Mouse (Mus musculus) erythroblast, embryonic 14.5 days (primary cell): Measurements from ENCODE around the gene 4932438H23Rik. TPM values are rescaled to one million over a fixed set of nuclear protein-coding genes. Genes with fewer than 3 reads are reported as not detected.

ENCODE experiments used
- H3K27me3 ChIP-seq: 2 replicates; pipeline ENCODE4 v1.6.1; 2012; ENCODE audit warnings: inconsistent platforms; ENCODE audit not compliant: control insufficient read depth
- H3K36me3 ChIP-seq: 2 replicates; pipeline ENCODE4 v1.6.1; 2012; ENCODE audit warnings: mild to moderate bottlenecking, inconsistent platforms; ENCODE audit not compliant: control insufficient read depth
- H3K4me1 ChIP-seq: 2 replicates; pipeline ENCODE4 v1.6.1; 2012; ENCODE audit warnings: inconsistent platforms; ENCODE audit not compliant: control insufficient read depth
- H3K4me3 ChIP-seq: replicated peaks from 2 replicates; pipeline ENCODE3; 2012; ENCODE audit warnings: moderate library complexity, mild to moderate bottlenecking, inconsistent platforms
- H3K9me3 ChIP-seq: 2 replicates; pipeline ENCODE4 v1.6.1; 2012; ENCODE audit warnings: low read length, inconsistent platforms, mixed read lengths; ENCODE audit not compliant: control insufficient read depth
- GATA1 ChIP-seq: IDR thresholded peaks from 2 replicates; pipeline ENCODE4 v1.6.1; 2012; ENCODE audit warnings: low read length, inconsistent platforms, mixed read lengths
- TAL1 ChIP-seq: IDR thresholded peaks from 3 replicates; pipeline ENCODE4 v1.6.1; 2012; ENCODE audit warnings: low read length, inconsistent platforms, mixed read lengths
- polyA plus RNA-seq: library from polyadenylated mRNA; stranded (reverse); fragments of >175 nt; gene quantifications from 2 replicates; pipeline ENCODE4 v1.2.3, GENCODE M21; 2012

4932438H23Rik gene
- polyA plus RNA-seq, 1 experiment, result not detected

GRCm38 (mm10) chr16:91064583-91065365, 30.1 kb downstream of the 4932438H23Rik start:
- no peaks in the 10 kb centered on the region for H3K9me3 ChIP-seq
- no peak for TF ChIP-seq GATA1
- TF ChIP-seq TAL1, result no peak
- no peaks in the 10 kb centered on the region for H3K36me3 ChIP-seq
- peaks cover 27% of the 10 kb centered on the region for H3K27me3 ChIP-seq
- H3K4me3 ChIP-seq, result no peak overlapping the region
- H3K4me1 ChIP-seq, result peaks cover 12% of the 10 kb centered on the region

GRCm38 (mm10) chr16:91063786-91064185, 31.1 kb downstream of the 4932438H23Rik start:
- H3K4me3 ChIP-seq, result no peak overlapping the region
- H3K4me1 ChIP-seq, result peaks cover 18% of the 10 kb centered on the region
- H3K9me3 ChIP-seq, result no peaks in the 10 kb centered on the region
- TF ChIP-seq TAL1, result no peak
- no peak for TF ChIP-seq GATA1
- no peaks in the 10 kb centered on the region for H3K36me3 ChIP-seq
- peaks cover 23% of the 10 kb centered on the region for H3K27me3 ChIP-seq

GRCm38 (mm10) chr16:91061531-91062318, 33.2 kb downstream of the 4932438H23Rik start:
- H3K4me3 ChIP-seq, result no peak overlapping the region
- H3K4me1 ChIP-seq, result peaks cover 34% of the 10 kb centered on the region
- peaks cover 14% of the 10 kb centered on the region for H3K27me3 ChIP-seq
- H3K36me3 ChIP-seq, result no peaks in the 10 kb centered on the region
- H3K9me3 ChIP-seq, result no peaks in the 10 kb centered on the region
- TF ChIP-seq GATA1, result no peak
- no peak for TF ChIP-seq TAL1

GRCm38 (mm10) chr16:91057741-91058140, 37.2 kb downstream of the 4932438H23Rik start:
- Histone ChIP-seq H3K4me1 (peaks cover 63% of the 10 kb centered on the region), H3K36me3 (no peaks in the 10 kb centered on the region), H3K27me3 (peaks cover 7% of the 10 kb centered on the region), H3K4me3 (no peak overlapping the region), H3K9me3 (no peaks in the 10 kb centered on the region)
- no peak for TF ChIP-seq GATA1
- no peak for TF ChIP-seq TAL1

- no peaks in the 10 kb centered on the region for H3K36me3 ChIP-seq
- H3K27me3 ChIP-seq, result peaks cover 7% of the 10 kb centered on the region
- TF ChIP-seq TAL1 (no peak), GATA1 (no peak; the same call in 1 of the 2 replicates)
- peak overlapping the region; percentile 54 for H3K4me3 ChIP-seq
- peaks cover 63% of the 10 kb centered on the region for H3K4me1 ChIP-seq
- no peaks in the 10 kb centered on the region for H3K9me3 ChIP-seq
These were observed 37.7 kb downstream of the 4932438H23Rik start for GRCm38 (mm10) chr16:91057261-91057660.

- Histone ChIP-seq H3K27me3 (peaks cover 11% of the 10 kb centered on the region), H3K9me3 (no peaks in the 10 kb centered on the region), H3K4me1 (peaks cover 58% of the 10 kb centered on the region), H3K36me3 (no peaks in the 10 kb centered on the region), H3K4me3 (peak overlapping the region; percentile 54)
- TF ChIP-seq GATA1 (no peak; the same call in 1 of the 2 replicates), TAL1 (peak; percentile 56; the same call in 2 of the 3 replicates)
These were observed 38.7 kb downstream of the 4932438H23Rik start for GRCm38 (mm10) chr16:91056043-91056821.

GRCm38 (mm10) chr16:91055150-91055549, 39.8 kb downstream of the 4932438H23Rik start:
- Histone ChIP-seq H3K27me3 (peaks cover 11% of the 10 kb centered on the region), H3K9me3 (no peaks in the 10 kb centered on the region), H3K36me3 (no peaks in the 10 kb centered on the region), H3K4me1 (peaks cover 57% of the 10 kb centered on the region), H3K4me3 (no peak overlapping the region)
- TF ChIP-seq TAL1, result no peak
- no peak for TF ChIP-seq GATA1

GRCm38 (mm10) chr16:91053599-91053998, 41.3 kb downstream of the 4932438H23Rik start:
- Histone ChIP-seq H3K27me3 (peaks cover 12% of the 10 kb centered on the region), H3K4me1 (peaks cover 52% of the 10 kb centered on the region), H3K4me3 (no peak overlapping the region), H3K36me3 (no peaks in the 10 kb centered on the region), H3K9me3 (no peaks in the 10 kb centered on the region)
- TF ChIP-seq TAL1 (no peak), GATA1 (no peak)
